Mouse (Mus musculus) erythroblast, embryonic 14.5 days (primary cell): Measurements from ENCODE around the gene Slc6a5. TPM values are rescaled to one million over a fixed set of nuclear protein-coding genes. Genes with fewer than 3 reads are reported as not detected.

Source experiments
- H3K27me3 ChIP-seq: 2 replicates; pipeline ENCODE4 v1.6.1; 2012; ENCODE audit warnings: inconsistent platforms; ENCODE audit not compliant: control insufficient read depth
- H3K36me3 ChIP-seq: 2 replicates; pipeline ENCODE4 v1.6.1; 2012; ENCODE audit warnings: mild to moderate bottlenecking, inconsistent platforms; ENCODE audit not compliant: control insufficient read depth
- H3K4me1 ChIP-seq: 2 replicates; pipeline ENCODE4 v1.6.1; 2012; ENCODE audit warnings: inconsistent platforms; ENCODE audit not compliant: control insufficient read depth
- H3K4me3 ChIP-seq: replicated peaks from 2 replicates; pipeline ENCODE3; 2012; ENCODE audit warnings: moderate library complexity, mild to moderate bottlenecking, inconsistent platforms
- H3K9me3 ChIP-seq: 2 replicates; pipeline ENCODE4 v1.6.1; 2012; ENCODE audit warnings: low read length, inconsistent platforms, mixed read lengths; ENCODE audit not compliant: control insufficient read depth
- GATA1 ChIP-seq: IDR thresholded peaks from 2 replicates; pipeline ENCODE4 v1.6.1; 2012; ENCODE audit warnings: low read length, inconsistent platforms, mixed read lengths
- TAL1 ChIP-seq: IDR thresholded peaks from 3 replicates; pipeline ENCODE4 v1.6.1; 2012; ENCODE audit warnings: low read length, inconsistent platforms, mixed read lengths
- polyA plus RNA-seq: library from polyadenylated mRNA; stranded (reverse); fragments of >175 nt; gene quantifications from 2 replicates; pipeline ENCODE4 v1.2.3, GENCODE M21; 2012

The Slc6a5 gene
- polyA plus RNA-seq, 1 experiment, result not detected

DNA sequence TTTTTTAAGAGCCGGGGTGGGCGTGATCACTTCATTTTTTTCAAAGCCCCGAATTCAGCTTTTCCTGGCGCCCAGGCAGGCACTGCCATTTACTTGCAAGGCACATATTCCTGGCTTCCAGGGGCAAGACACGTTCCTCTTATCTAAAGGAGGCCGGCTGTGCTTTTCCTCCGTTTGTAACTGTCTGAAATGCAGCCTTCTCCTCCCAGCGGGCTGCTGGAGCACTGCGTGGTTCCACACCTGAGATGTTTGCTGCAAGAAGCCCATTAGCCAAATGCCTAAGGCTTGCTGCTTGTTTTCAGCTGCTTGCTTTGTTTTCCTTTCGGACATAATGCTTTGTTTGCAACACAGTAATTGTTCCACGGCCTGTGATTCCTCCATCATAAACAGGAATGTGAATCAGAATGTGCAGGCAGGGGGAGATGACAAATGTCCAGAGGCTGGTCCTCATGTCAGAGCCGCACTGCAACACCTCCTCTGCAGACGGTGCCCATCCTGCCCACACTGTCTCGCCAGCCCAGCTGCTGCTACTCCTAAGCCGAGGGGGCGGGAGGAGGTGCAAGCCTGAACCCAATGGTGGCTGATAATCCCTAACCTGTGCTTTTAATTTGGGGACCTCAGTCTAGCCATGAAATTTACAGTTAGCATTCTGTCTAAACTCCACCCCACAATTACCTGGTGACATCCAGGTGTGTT is 27.1 kb upstream of the Slc6a5 start:
- H3K4me1 ChIP-seq, result no peaks in the 10 kb centered on the region
- H3K9me3 ChIP-seq, result no peaks in the 10 kb centered on the region
- TF ChIP-seq GATA1, result no peak
- TF ChIP-seq TAL1, result no peak
- no peaks in the 10 kb centered on the region for H3K36me3 ChIP-seq
- H3K27me3 ChIP-seq, result no peaks in the 10 kb centered on the region
- no peak overlapping the region for H3K4me3 ChIP-seq

DNA sequence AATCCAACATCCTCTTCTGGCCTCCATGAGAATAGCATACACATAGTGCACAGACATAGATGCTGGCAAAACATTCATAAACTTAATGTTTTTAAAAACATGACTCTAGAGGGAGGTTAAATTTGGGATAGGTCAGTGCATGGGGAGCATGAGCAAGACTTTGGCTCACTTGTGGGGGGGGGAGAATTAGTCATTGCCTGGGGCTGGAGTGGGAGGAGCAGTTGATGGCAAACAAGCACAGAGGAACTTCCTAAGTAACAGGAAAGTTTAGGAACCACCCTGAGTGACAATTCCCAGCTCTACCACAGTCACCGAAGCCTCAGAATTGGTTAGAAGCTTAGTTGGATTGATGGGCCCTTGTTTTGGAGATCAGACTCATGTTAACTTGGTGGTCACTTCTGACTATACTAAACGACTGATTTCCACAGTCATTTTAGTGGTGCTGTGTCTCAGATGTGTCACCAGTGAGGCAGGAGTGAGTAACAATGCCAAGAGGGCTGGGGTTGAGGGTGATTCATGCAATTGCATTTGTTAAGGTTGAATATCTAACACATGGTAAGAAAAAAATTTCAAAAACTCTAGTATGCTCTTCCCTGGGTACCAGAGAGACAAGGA is 22.1 kb upstream of the Slc6a5 start:
- H3K36me3 ChIP-seq, result no peaks in the 10 kb centered on the region
- H3K9me3 ChIP-seq, result no peaks in the 10 kb centered on the region
- H3K27me3 ChIP-seq, result no peaks in the 10 kb centered on the region
- no peaks in the 10 kb centered on the region for H3K4me1 ChIP-seq
- no peak overlapping the region for H3K4me3 ChIP-seq
- TF ChIP-seq GATA1, result no peak
- no peak for TF ChIP-seq TAL1

DNA sequence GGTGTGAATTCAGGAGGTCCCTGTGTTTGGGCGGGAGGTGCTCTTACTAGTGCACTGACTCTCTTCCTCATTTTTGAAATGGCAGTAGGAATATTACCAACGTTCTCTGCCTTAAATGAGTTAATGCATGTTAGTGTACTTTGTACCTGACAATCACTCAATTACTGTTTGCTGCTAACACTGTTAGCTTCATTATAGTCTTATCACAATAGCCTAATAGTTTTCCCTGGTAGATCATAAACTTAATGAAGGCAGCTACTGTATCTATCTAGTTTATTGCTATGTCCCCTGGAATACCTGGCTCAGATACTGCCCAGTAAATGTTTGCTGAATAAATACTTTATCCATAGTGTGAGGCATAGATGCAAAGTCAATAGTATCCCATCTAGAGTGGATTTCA is 15.2 kb upstream of the Slc6a5 start:
- Histone ChIP-seq H3K4me3 (no peak overlapping the region), H3K9me3 (no peaks in the 10 kb centered on the region), H3K36me3 (no peaks in the 10 kb centered on the region), H3K27me3 (no peaks in the 10 kb centered on the region), H3K4me1 (no peaks in the 10 kb centered on the region)
- TF ChIP-seq TAL1 (no peak), GATA1 (no peak)

DNA sequence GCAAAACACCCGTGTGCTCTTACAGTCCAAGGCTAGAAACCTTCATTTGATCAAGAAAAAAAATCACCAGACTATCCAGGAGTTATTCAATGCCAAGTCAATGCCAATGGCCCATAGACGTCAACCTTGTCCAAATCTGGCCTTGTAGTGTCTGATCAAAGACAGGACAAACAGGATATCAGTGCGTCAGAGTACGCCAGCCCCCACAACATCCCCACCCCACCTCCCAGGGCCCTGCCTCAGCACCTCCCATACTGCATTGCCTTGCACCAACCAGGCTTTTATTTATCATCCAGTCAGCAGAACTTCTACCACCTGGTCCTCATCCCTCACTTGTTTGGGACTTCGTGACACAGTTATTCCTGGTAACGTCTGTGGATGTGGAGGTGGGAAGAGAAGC is 14.7 kb upstream of the Slc6a5 start:
- Histone ChIP-seq H3K9me3 (no peaks in the 10 kb centered on the region), H3K36me3 (no peaks in the 10 kb centered on the region), H3K4me3 (no peak overlapping the region), H3K4me1 (no peaks in the 10 kb centered on the region), H3K27me3 (no peaks in the 10 kb centered on the region)
- no peak for TF ChIP-seq GATA1
- no peak for TF ChIP-seq TAL1

DNA sequence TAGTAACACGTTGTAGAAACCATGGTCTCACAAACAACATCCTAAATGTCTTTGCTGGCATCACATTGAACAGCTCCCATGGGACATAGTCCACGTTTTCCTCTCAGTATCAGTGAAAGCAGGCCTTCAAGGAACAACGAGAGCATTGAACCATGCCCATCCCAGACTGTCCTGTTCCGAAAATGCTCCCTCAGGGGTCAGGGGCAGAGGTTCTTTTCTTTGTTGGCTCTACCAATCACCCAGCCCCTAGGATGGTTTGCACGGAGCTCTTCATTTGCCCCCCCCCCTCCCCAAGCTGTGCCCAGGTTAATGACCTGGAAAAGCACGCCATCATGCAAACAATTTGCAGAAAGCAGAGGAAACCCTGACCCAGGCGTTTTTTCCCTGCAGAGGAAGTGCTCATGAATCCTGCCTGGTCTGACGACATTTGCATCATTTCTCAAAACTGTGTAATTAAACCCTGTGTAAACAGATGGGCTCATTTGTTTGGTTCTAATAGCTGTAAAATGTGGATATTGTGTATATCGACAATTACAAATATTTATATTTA is 7.9 kb upstream of the Slc6a5 start:
- no peaks in the 10 kb centered on the region for H3K9me3 ChIP-seq
- no peaks in the 10 kb centered on the region for H3K36me3 ChIP-seq
- no peaks in the 10 kb centered on the region for H3K4me1 ChIP-seq
- TF ChIP-seq TAL1 (no peak), GATA1 (no peak)
- no peak overlapping the region for H3K4me3 ChIP-seq
- H3K27me3 ChIP-seq, result peaks cover 16% of the 10 kb centered on the region

DNA sequence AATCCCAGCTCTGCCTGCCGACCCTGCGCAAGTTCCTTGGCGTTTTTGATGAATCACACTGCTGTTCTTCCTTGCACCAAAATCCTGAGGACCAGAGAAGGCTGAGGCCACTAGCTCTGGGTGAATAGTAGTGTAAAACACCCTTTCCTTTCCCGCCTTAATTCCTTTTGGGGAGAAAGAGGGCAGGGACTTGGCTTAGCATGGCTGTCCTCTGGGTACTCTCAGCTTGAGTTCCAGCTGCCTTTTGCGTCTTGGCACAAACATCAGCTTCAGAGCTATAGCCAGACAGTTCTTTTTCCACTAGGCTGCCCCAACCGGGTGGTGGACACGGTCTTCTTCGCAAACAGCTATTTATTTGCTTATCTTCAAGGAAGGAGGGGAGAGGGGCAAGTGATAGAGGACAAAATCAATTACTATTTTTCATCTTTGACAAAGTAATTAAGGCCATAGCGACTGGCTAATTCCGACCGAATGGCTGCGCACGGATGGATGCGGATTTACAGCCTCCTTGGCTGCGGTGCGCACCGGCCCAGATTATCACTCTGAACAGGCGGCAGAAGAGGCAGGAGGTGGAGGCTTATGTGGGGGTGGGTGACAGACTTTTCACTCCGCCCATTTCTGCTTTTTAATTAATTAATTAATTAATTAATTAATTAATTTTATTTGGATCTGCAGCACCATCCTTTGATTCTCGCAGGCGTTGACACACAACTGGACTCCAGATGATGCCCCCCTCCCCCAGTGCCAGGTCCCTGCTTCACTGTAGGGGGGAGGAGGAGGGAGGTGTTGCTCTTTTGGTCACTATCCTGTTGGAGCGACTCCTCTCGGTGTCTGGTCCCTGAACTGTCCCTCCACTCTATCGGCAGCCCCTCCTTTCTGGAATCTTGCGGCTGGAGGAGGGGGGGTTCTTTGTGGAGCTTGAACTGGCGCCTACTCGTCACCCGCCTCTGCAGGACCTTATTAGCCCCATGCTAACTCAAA is 2.5 kb upstream of the Slc6a5 start:
- Histone ChIP-seq H3K4me1 (no peaks in the 10 kb centered on the region), H3K27me3 (peaks cover 70% of the 10 kb centered on the region), H3K9me3 (peaks cover 3% of the 10 kb centered on the region; the same call in 1 of the 2 replicates), H3K36me3 (no peaks in the 10 kb centered on the region), H3K4me3 (no peak overlapping the region)
- TF ChIP-seq TAL1, result no peak
- TF ChIP-seq GATA1, result no peak

DNA sequence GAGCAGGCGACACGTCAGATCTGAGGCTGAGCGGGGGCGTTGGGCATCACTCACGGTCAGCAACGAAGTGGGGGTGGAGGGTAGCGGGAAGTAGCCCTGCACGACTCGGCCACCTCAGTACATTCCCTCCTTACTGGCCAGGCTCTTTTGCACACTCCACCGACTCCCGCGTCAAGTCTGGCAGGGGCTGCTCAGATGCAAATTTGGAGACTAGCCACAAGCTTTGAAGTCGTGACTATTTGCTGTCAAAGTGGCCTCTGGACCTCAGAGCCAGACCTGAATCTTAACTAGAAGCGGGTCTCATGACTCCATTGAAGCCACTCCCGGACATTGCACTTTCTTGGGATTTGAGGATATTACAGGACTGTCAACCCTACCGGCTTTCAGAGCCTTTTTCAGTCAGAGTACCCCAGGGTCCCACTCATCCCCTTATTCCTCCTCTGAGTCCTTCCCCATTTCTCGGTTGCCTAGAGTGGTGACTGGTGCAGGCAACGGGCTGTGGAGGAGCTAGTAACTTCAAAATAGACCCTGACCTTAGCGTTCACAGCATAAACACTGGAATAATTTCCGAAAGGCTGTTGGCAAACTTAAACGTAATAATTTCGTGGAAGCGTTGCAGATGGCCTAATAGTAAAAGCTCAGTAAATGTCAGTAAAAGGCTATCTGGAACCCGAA is 1.6 kb upstream of the Slc6a5 start:
- Histone ChIP-seq H3K27me3 (peaks cover 77% of the 10 kb centered on the region), H3K9me3 (peaks cover 3% of the 10 kb centered on the region; the same call in 1 of the 2 replicates), H3K36me3 (no peaks in the 10 kb centered on the region), H3K4me3 (no peak overlapping the region), H3K4me1 (no peaks in the 10 kb centered on the region)
- TF ChIP-seq GATA1, result no peak
- no peak for TF ChIP-seq TAL1

DNA sequence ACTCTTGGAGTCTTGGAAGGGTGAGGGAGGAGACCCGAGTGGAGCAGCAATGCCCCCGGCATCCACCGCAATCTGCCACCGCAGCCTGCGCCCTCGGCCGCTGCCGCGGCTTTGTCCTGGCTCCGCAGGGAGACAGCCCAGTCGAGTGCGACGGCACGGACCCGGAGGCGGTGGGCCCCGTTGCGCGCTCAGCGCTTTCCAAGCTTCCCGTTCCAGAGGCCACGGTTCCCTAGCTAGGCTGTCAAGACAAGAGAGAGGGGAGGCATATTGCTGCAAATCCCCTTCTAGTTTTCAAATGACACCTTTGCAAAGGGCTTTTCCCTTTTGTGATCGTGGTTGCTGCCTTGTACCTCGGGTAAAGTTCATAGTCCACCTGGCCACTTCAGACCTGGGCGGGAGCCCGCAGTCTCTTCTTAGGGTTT is 945 bp upstream of the Slc6a5 start:
- no peak overlapping the region for H3K4me3 ChIP-seq
- H3K27me3 ChIP-seq, result peaks cover 80% of the 10 kb centered on the region
- no peak for TF ChIP-seq GATA1
- TF ChIP-seq TAL1, result no peak
- H3K9me3 ChIP-seq, result peaks cover 3% of the 10 kb centered on the region; the same call in 1 of the 2 replicates
- H3K4me1 ChIP-seq, result no peaks in the 10 kb centered on the region
- H3K36me3 ChIP-seq, result no peaks in the 10 kb centered on the region

DNA sequence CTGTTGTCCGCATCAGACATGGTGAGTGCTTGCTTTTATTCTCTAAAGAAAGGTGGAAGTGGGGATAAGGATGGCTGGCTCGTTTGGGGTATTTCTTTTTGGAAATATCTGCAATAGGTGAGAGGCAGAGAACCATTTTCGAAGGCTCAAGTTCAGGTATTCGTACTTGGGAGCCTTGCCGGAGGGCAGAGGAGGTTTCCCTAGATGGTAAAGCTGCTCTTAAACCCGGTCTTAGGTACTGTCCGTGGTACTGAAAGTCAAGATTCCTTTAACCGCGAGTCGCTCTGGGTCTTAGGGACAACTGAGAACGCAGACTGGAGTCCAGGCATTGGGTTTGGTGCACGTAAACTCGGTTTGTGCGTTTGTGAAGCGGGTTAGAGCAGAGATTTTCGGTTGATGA is 415 bp downstream of the Slc6a5 start:
- Histone ChIP-seq H3K27me3 (peaks cover 94% of the 10 kb centered on the region), H3K4me1 (no peaks in the 10 kb centered on the region), H3K4me3 (no peak overlapping the region), H3K36me3 (no peaks in the 10 kb centered on the region), H3K9me3 (peaks cover 3% of the 10 kb centered on the region; the same call in 1 of the 2 replicates)
- no peak for TF ChIP-seq TAL1
- no peak for TF ChIP-seq GATA1
